Mouse (Mus musculus) ovary, adult 10 weeks (tissue): ENCODE measurements around the gene Thrsp. TPM values are rescaled to one million over a fixed set of nuclear protein-coding genes. Genes with fewer than 3 reads are reported as not detected.

ENCODE experiments used
- polyA plus RNA-seq: library from polyadenylated mRNA; stranded (reverse); fragments of 350-450 nt; fragmentation: Illumina TruSeq; extraction: RNeasy Lipid Tissue Mini Kit (QIAGEN cat#74804); gene quantifications from one replicate; pipeline ENCODE4 v1.2.3, GENCODE M21; 2014

Gene Thrsp
- polyA plus RNA-seq, result 3.0 TPM

GRCm38 (mm10) chr7:97416906-97417777, at the start of gene Thrsp:
Gene Thrsp (minus strand): TSS chr7:97417730.

GRCm38 (mm10) chr7:97451023-97451422, 33.5 kb upstream of the Thrsp start, which contains the start of gene Kctd14:
Gene Kctd14 (plus strand): TSS chr7:97451323.

DNA sequence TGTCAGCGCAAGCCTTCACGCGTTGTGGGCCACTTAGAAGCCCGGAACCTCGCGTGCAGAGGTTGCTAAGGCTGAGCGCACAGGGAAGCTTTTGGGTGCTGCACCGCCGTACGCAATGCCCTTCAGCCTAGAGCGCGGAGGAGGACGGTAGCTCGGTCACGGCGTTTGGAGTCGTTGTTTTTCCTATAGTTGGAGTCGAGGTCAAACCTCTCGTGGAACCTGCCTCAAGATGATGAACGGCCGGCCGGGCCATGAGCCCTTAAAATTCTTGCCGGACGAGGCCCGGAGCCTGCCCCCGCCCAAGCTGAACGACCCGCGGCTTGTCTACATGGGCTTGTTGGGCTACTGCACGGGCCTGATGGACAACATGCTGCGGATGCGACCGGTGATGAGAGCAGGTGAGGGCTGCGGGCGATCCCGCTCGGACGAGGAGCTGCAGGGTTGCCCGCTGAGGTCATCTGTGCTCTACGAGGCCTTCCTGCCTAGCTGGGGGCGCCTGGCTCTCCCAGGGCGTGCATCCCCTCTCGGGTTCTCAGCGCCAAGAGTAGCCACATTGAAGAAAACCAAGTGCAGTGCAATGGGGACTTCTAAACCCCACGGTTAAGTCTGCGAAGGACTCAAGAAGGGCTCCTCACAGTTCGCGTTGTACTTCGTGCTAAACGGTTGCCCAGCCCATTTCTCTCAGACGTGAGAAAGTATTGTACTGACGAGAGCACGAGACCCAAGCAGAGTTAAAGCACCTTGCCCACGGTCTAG, 17.4 kb downstream of the Thrsp start, which contains the start of gene Ndufc2:
Gene Ndufc2, plus strand, starts transcription at position 44 of the 756 bp plus-strand sequence.

Other genes with a start within 250 kb of the Thrsp start
- gene Usp35, start 85.7 kb downstream of the Thrsp start, polyA plus RNA-seq, result 0.29 TPM
- gene Kctd21, start 85.4 kb downstream of the Thrsp start, polyA plus RNA-seq, result 4.5 TPM
- gene Alg8, start 46.1 kb downstream of the Thrsp start, polyA plus RNA-seq, result 32.1 TPM
- gene Ndufc2, start 17.7 kb downstream of the Thrsp start, polyA plus RNA-seq, result 217 TPM
- 358 TPM for gene Kctd14, start 33.6 kb upstream of the Thrsp start, polyA plus RNA-seq
- gene Ints4, start 63.2 kb upstream of the Thrsp start, polyA plus RNA-seq, result 108 TPM
- gene Aamdc, start 161.8 kb upstream of the Thrsp start, polyA plus RNA-seq, result 13.8 TPM
- gene Rsf1, start 162.2 kb upstream of the Thrsp start, polyA plus RNA-seq, result 54.3 TPM